Mouse (Mus musculus) lung, embryonic 14.5 days (tissue): ENCODE results near the gene Tubg1. TPM values are rescaled to one million over a fixed set of nuclear protein-coding genes. Genes with fewer than 3 reads are reported as not detected.

ENCODE experiments used
- ATAC-seq: fragments of 200-750 bp; cut with Nextera tagmentation; 2 replicates; pipeline ENCODE4 v1.8.0; 2017; ENCODE audit warnings: mild to moderate bottlenecking, moderate TSS enrichment, moderate library complexity; ENCODE audit not compliant: insufficient read depth
- DNase-seq: peaks from one replicate; pipeline ENCODE4 v3.0.0-alpha.2; 2015
- H3K27ac ChIP-seq: fragments of 300-500 bp; sonication (generic); 2 replicates; pipeline ENCODE4 v1.5.1; 2014; ENCODE audit warnings: low read depth, mild to moderate bottlenecking, moderate library complexity
- H3K27me3 ChIP-seq: fragments of 300-500 bp; sonication (generic); 2 replicates; pipeline ENCODE4 v1.6.1; 2014; ENCODE audit warnings: low read length, control low read depth; ENCODE audit not compliant: insufficient read depth
- H3K36me3 ChIP-seq: fragments of 300-500 bp; sonication (generic); 2 replicates; pipeline ENCODE4 v1.6.1; 2014; ENCODE audit warnings: control low read depth; ENCODE audit not compliant: insufficient read depth
- H3K4me1 ChIP-seq: fragments of 300-500 bp; sonication (generic); 2 replicates; pipeline ENCODE4 v1.6.1; 2014; ENCODE audit warnings: antibody characterized with exemption, control low read depth; ENCODE audit not compliant: insufficient read depth
- H3K4me2 ChIP-seq: fragments of 300-500 bp; sonication (generic); 2 replicates; pipeline ENCODE4 v1.6.1; 2014; ENCODE audit warnings: mild to moderate bottlenecking
- H3K4me3 ChIP-seq: fragments of 300-500 bp; sonication (generic); 2 replicates; pipeline ENCODE4 v1.5.1; 2014; ENCODE audit warnings: low read depth, low read length
- H3K9ac ChIP-seq: fragments of 300-500 bp; sonication (generic); 2 replicates; pipeline ENCODE4 v1.6.1; 2014
- H3K9me3 ChIP-seq: fragments of 300-500 bp; sonication (generic); 2 replicates; pipeline ENCODE4 v1.6.1; 2016; ENCODE audit warnings: low read depth, low read length, control low read depth
- CTCF ChIP-seq: IDR thresholded peaks from 2 replicates; pipeline ENCODE4 v1.5.1; 2016; ENCODE audit warnings: antibody characterized with exemption, low read depth
- WGBS: fragments of 180-500 bp; shearing (Covaris S2); extraction: QIAGEN DNeasy Blood & Tissue Kit; methylation state at CpG from one replicate; pipeline ENCODE4 v1.1.7; 2014; 5-methylcytosine and 5-hydroxymethylcytosine counted together
- microRNA-seq: library from miRNA; unstranded; fragments of <30 nt; microRNA quantifications from one replicate; pipeline ENCODE4, GENCODE M21; 2016; ENCODE audit warnings: borderline number of aligned reads
- polyA plus RNA-seq: library from polyadenylated mRNA; unstranded; fragments of >200 nt; fragmentation: Nextera tagmentation; extraction: Ambion mirVana; gene quantifications from 2 replicates; pipeline ENCODE4 v1.2.1, GENCODE M21; 2014

The Tubg1 gene
- polyA plus RNA-seq, 1 experiment from 2014 or later, result 96.0 TPM

- peak overlapping the region; percentile 59 for H3K4me2 ChIP-seq
- peaks cover 20% of the 10 kb centered on the region for H3K4me1 ChIP-seq
- no peaks in the 10 kb centered on the region for H3K9me3 ChIP-seq
- no peak overlapping the region; the same call in 1 of the 2 replicates for H3K9ac ChIP-seq
- WGBS, result 12% methylated on average over 11 of the region's 11 CpGs
- no peak overlapping the region for H3K27ac ChIP-seq
- DNase-seq, result no peak
- no peaks in the 10 kb centered on the region for H3K36me3 ChIP-seq
- ATAC-seq, result no peak
- H3K27me3 ChIP-seq, result peaks cover 51% of the 10 kb centered on the region
- peak overlapping the region; percentile 28 for H3K4me3 ChIP-seq
- TF ChIP-seq CTCF, result no peak
Measured at GRCm38 (mm10) chr11:101175636-101176116, 55.9 kb downstream of the Tubg1 start.

Small RNA genes within 50 kb of the gene (microRNA-seq; reads per million reads assigned to microRNA genes)
- gene Gm27626, result not detected

Other genes with a start within 250 kb of the Tubg1 start
- gene Stat3, start 180.4 kb upstream of the Tubg1 start, polyA plus RNA-seq, result 33.8 and 36.5 TPM in 2 replicates
- gene Cavin1, start 149.1 kb upstream of the Tubg1 start, polyA plus RNA-seq, result 137 and 143 TPM in 2 replicates
- gene Atp6v0a1, start 110.5 kb upstream of the Tubg1 start, polyA plus RNA-seq, result 32.8 and 38.0 TPM in 2 replicates
- gene Naglu, start 49.9 kb upstream of the Tubg1 start, polyA plus RNA-seq, result 13.2 and 14.0 TPM in 2 replicates
- gene Hsd17b1, start 41.5 kb upstream of the Tubg1 start, polyA plus RNA-seq, result not detected in 2 replicates
- gene Coasy, start 37.4 kb upstream of the Tubg1 start, polyA plus RNA-seq, result 37.9 and 38.0 TPM in 2 replicates
- 39.1 and 40.5 TPM in 2 replicates for gene Mlx, start 32.7 kb upstream of the Tubg1 start, polyA plus RNA-seq
- gene Psmc3ip, start 24.5 kb upstream of the Tubg1 start, polyA plus RNA-seq, result 39.9 and 44.1 TPM in 2 replicates
- gene Retreg3, start within 50 bp of the Tubg1 start, polyA plus RNA-seq, result 9.3 and 9.4 TPM in 2 replicates
- gene Tubg2, start 36.0 kb downstream of the Tubg1 start, polyA plus RNA-seq, result 2.7 and 4.1 TPM in 2 replicates
- 0.84 and 1.0 TPM in 2 replicates for gene Cntnap1, start 50.6 kb downstream of the Tubg1 start, polyA plus RNA-seq
- 15.9 and 18.0 TPM in 2 replicates for gene Plekhh3, start 51.4 kb downstream of the Tubg1 start, polyA plus RNA-seq
- gene Ccr10, start 55.5 kb downstream of the Tubg1 start, polyA plus RNA-seq, result 0.11 TPM in 1 of 2 replicates, not detected in the other
- gene Ezh1, start 106.5 kb downstream of the Tubg1 start, polyA plus RNA-seq, result 17.4 and 18.9 TPM in 2 replicates
- gene Ramp2, start 126.1 kb downstream of the Tubg1 start, polyA plus RNA-seq, result 271 and 276 TPM in 2 replicates
- 132 and 139 TPM in 2 replicates for gene Vps25, start 133.8 kb downstream of the Tubg1 start, polyA plus RNA-seq
- 5.3 and 5.8 TPM in 2 replicates for gene Wnk4, start 140.6 kb downstream of the Tubg1 start, polyA plus RNA-seq
- 1.0 and 1.9 TPM in 2 replicates for gene Cntd1, start 159.1 kb downstream of the Tubg1 start, polyA plus RNA-seq
- gene Coa3, start 159.2 kb downstream of the Tubg1 start, polyA plus RNA-seq, result 190 and 197 TPM in 2 replicates
- 149 and 154 TPM in 2 replicates for gene Becn1, start 182.3 kb downstream of the Tubg1 start, polyA plus RNA-seq
- 118 and 123 TPM in 2 replicates for gene Psme3, start 196.3 kb downstream of the Tubg1 start, polyA plus RNA-seq
- gene Aoc2, start 205.1 kb downstream of the Tubg1 start, polyA plus RNA-seq, result 1.5 TPM in 2 replicates
- gene Aoc3, start 210.7 kb downstream of the Tubg1 start, polyA plus RNA-seq, result 0.62 and 0.83 TPM in 2 replicates
- not detected in 2 replicates for gene G6pc, start 247.6 kb downstream of the Tubg1 start, polyA plus RNA-seq